Mouse (Mus musculus) embryonic fibroblast, embryonic 13.5 days (primary cell): ENCODE results near the gene Gm45194. TPM values are rescaled to one million over a fixed set of nuclear protein-coding genes. Genes with fewer than 3 reads are reported as not detected.

ENCODE experiments used
- H3K27ac ChIP-seq: 2 replicates; pipeline ENCODE4 v1.5.1; 2012; ENCODE audit warnings: low read length, control low read depth, inconsistent platforms; ENCODE audit not compliant: insufficient read depth
- H3K4me1 ChIP-seq: 2 replicates; pipeline ENCODE4 v1.6.1; 2011; ENCODE audit warnings: low read length; ENCODE audit not compliant: control insufficient read depth, insufficient read depth
- H3K4me3 ChIP-seq: 2 replicates; pipeline ENCODE4 v1.5.1; 2011; ENCODE audit warnings: mild to moderate bottlenecking, control low read depth, low read length; ENCODE audit not compliant: insufficient read depth
- CTCF ChIP-seq: IDR thresholded peaks from 2 replicates; pipeline ENCODE4 v1.5.1; 2011; ENCODE audit warnings: mild to moderate bottlenecking, control low read depth, low read length, moderate library complexity, borderline replicate concordance; ENCODE audit not compliant: insufficient read depth
- POLR2A ChIP-seq: IDR thresholded peaks from 2 replicates; pipeline ENCODE4 v1.6.1; 2011; ENCODE audit warnings: low read depth, mild to moderate bottlenecking, control low read depth, low read length, moderate library complexity
- polyA plus RNA-seq: library from polyadenylated mRNA; stranded (reverse); fragments of >200 nt; gene quantifications from 2 replicates; pipeline ENCODE4 v1.2.4, GENCODE M21; 2011; ENCODE audit warnings: low read depth; ENCODE audit not compliant: missing spikeins, insufficient read length

Gm45194 gene
- polyA plus RNA-seq, 1 experiment: not detected

DNA sequence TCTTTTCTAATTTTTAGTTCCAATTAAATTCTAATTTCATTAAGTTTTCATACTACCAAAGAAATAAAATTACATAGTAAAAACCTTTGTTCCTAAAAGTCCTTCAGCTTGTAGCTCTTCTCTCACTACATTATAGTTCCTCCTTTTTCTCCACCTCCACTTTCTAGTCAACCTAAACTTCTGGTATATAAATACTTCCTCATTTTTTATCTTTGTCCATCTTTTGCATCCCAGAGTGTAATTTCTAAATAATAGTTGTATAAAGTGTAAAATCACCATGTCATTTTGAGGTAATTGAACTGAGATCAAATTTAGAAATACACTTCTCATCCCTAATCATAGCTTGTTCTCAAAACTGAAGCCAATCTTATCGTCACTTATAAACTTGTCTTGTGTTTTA is 351.7 kb downstream of the Gm45194 start:
- Histone ChIP-seq H3K4me3 (no peak overlapping the region), H3K4me1 (no peaks in the 10 kb centered on the region), H3K27ac (no peak overlapping the region)
- TF ChIP-seq POLR2A (no peak), CTCF (no peak)

GRCm38 (mm10) chrX:112255513-112255912 is 364.3 kb downstream of the Gm45194 start:
- no peak overlapping the region for H3K4me3 ChIP-seq
- no peak overlapping the region for H3K27ac ChIP-seq
- no peak for TF ChIP-seq CTCF
- no peak for TF ChIP-seq POLR2A
- H3K4me1 ChIP-seq: no peaks in the 10 kb centered on the region

DNA sequence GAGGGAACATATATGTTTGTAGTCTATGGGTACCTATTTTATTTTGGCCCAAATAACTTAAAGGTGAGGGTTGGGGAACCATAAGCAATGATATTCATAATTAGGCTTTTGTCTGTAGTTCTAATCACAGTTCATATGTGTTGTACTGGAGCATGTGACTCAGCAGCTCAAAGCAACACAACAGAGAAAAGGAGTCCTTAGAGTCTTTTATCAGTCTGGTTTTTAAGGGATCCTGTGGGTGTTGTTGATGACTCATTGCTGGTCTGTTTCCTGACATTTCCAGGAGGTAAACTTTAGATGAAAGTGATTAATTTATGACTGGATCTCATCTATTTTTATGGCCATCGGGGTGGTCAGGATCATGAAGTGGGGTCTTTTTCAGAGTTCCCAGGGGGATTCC is 382.4 kb downstream of the Gm45194 start:
- Histone ChIP-seq H3K4me3 (no peak overlapping the region), H3K27ac (no peak overlapping the region), H3K4me1 (no peaks in the 10 kb centered on the region)
- TF ChIP-seq POLR2A (no peak), CTCF (no peak)

Other genes starting within 250 kb of the Gm45194 start
- 2.8 and 3.1 TPM in 2 replicates for gene Hdx, start 194.3 kb upstream of the Gm45194 start, polyA plus RNA-seq
- gene Tex16, start 119.6 kb downstream of the Gm45194 start, polyA plus RNA-seq: not detected in 2 replicates